Mouse (Mus musculus) ES-E14 (cell line): Measurements from ENCODE around the gene Nsun7.

Experiments
- CHD2 ChIP-seq: IDR thresholded peaks from 2 replicates; pipeline ENCODE4 v1.6.1; 2014; ENCODE audit warnings: mild to moderate bottlenecking, low read depth, low read length, inconsistent platforms
- HCFC1 ChIP-seq: IDR thresholded peaks from 2 replicates; pipeline ENCODE4 v1.6.1; 2012; ENCODE audit warnings: low read length, inconsistent platforms, borderline replicate concordance; ENCODE audit not compliant: insufficient read depth
- MAFK ChIP-seq: IDR thresholded peaks from 2 replicates; pipeline ENCODE4 v1.6.1; 2014; ENCODE audit warnings: mild to moderate bottlenecking, low read depth, low read length, inconsistent platforms; ENCODE audit not compliant: insufficient read depth

DNA sequence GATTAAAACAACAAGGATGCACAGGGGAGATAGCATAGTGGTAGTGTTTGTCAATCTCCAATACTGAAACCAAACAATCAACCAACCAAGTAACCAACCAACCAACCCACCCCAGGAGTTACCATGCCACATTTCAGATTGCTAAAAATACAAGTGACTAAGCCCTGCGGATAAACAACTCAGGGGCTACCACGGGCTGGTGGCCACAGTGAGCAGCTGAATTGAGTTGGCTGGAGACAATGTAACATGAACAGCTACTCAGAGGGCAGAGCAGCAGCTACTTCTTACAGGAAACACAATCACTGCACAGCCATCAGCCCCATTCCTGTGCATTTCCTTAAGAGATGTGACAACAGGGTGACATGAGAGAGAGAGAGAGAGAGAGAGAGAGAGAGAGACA lies 84.5 kb downstream of the Nsun7 start:
- no peak for TF ChIP-seq CHD2
- TF ChIP-seq HCFC1 = no peak
- no peak for TF ChIP-seq MAFK
